Mouse (Mus musculus): ENCODE measurements around the gene Hectd3. TPM values are rescaled to one million over a fixed set of nuclear protein-coding genes. Genes with fewer than 3 reads are reported as not detected.

Hectd3 gene
- total RNA-seq, 1 experiment from 2014 or later, result 14.4 TPM

Other genes starting within 250 kb of the Hectd3 start
- 35.8 and 38.5 TPM in 2 replicates for gene Toe1, start 187.7 kb upstream of the Hectd3 start, total RNA-seq (2017)
- 6.8 and 10.8 TPM in 2 replicates for gene Mutyh, start 187.6 kb upstream of the Hectd3 start, total RNA-seq (2017)
- 0.10 TPM in 1 of 2 replicates, not detected in the other for gene Hpdl, start 173.6 kb upstream of the Hectd3 start, total RNA-seq (2017)
- 0.10 and 0.56 TPM in 2 replicates for gene Zswim5, start 117.9 kb upstream of the Hectd3 start, total RNA-seq (2017)
- 40.1 and 52.0 TPM in 2 replicates for gene Urod, start 904 bp upstream of the Hectd3 start, total RNA-seq (2017)
- 21.2 and 34.4 TPM in 2 replicates for gene Eif2b3, start 24.1 kb downstream of the Hectd3 start, total RNA-seq (2017)
- gene Ptch2, start 100.8 kb downstream of the Hectd3 start, total RNA-seq (2017), result 0.13 TPM in 1 of 2 replicates, not detected in the other
- 8.4 and 13.3 TPM in 2 replicates for gene Btbd19, start 130.4 kb downstream of the Hectd3 start, total RNA-seq (2017)
- gene Tctex1d4, start 131.5 kb downstream of the Hectd3 start, total RNA-seq (2017), result not detected in 2 replicates
- 3.1 and 9.3 TPM in 2 replicates for gene Plk3, start 138.6 kb downstream of the Hectd3 start, total RNA-seq (2017)
- gene Rps8, start 160.9 kb downstream of the Hectd3 start, total RNA-seq (2017), result 2,027 and 2,234 TPM in 2 replicates
- gene Kif2c, start 187.3 kb downstream of the Hectd3 start, total RNA-seq (2017), result 21.9 and 30.0 TPM in 2 replicates

Data from hematopoietic stem cell, adult 5-6 weeks (primary cell).